Mouse (Mus musculus): ENCODE measurements around the gene Olfr686.

Gene Olfr686

GRCm38 (mm10) chr7:105207385-105207784, at the start of gene Olfr686:
TSS of gene Olfr686 (minus strand) at chr7:105207485.
- DNase-seq (ENCODE audit: low read depth, low spot score), result no peak

GRCm38 (mm10) chr7:105256656-105257055, 49.4 kb upstream of the Olfr686 start:
- DNase-seq (ENCODE audit: low read depth, low spot score), result no peak

GRCm38 (mm10) chr7:105248197-105248596, 40.9 kb upstream of the Olfr686 start:
- DNase-seq (ENCODE audit: low read depth, low spot score), result no peak

DNA sequence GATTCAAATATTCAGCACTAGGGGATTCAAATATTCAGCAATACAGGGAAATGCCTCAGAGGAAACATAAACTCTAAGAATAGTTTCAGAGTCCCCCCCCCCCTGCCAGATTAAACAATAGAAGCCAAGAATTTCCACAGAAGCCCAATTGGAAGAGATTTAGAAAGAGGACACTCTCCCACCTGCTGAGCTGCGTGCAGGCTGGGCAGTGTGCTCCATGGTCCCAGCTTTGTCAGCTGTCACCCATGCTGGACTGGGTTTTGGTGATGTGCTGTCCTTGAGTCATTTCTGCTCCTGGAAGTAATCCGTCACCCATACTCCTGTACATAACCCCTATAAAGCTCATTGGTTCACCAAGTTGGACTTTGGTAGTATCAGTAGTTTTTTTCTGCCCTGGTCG, 40.4 kb upstream of the Olfr686 start:
- DNase-seq (ENCODE audit: low read depth, low spot score), result no peak

GRCm38 (mm10) chr7:105229386-105229785, 22.1 kb upstream of the Olfr686 start:
- DNase-seq (ENCODE audit: low read depth, low spot score), result no peak

DNA sequence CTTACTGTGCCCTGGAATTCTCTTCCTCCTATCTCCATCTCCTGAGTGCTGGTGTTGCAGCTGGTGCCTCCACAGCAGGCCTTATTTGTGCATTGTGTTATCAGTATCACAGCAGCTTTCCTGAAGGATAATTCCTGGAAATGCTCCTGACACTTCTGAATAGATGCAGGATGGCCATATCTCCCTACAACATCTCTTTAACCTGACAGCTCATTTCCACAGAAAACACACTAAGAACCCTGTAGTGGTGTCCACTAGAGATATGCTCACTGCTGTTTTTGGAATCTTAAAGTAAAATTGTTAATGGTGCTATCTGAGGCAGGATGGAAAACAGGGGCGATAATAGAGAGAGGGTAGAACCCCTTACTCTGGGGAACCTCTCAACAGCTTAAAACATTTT, 20.9 kb upstream of the Olfr686 start:
- no peak for DNase-seq (ENCODE audit: low read depth, low spot score)

DNA sequence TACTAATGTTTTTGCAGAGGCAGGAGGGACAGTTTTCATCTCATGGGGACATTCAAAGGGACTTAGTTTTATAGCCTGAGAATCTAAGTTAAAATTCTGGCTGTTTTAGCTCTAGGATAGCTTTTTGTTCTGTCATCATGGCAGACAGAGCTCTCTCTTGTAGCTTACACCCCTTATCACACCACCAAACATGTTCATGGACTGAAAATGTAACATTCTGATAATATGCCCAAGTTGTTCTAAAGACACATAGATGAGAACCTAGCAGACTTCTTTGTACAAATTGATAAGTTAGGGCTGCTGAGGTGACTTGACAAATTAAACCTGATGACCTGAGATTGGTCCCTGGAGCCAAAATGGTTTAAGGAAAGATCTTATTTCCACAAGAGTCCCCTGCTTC, 19.4 kb upstream of the Olfr686 start:
- DNase-seq (ENCODE audit: low read depth, low spot score), result no peak

GRCm38 (mm10) chr7:105226072-105226471, 18.8 kb upstream of the Olfr686 start:
- DNase-seq (ENCODE audit: low read depth, low spot score), result no peak

GRCm38 (mm10) chr7:105218281-105218680, 11.0 kb upstream of the Olfr686 start:
- no peak for DNase-seq (ENCODE audit: low read depth, low spot score)

DNA sequence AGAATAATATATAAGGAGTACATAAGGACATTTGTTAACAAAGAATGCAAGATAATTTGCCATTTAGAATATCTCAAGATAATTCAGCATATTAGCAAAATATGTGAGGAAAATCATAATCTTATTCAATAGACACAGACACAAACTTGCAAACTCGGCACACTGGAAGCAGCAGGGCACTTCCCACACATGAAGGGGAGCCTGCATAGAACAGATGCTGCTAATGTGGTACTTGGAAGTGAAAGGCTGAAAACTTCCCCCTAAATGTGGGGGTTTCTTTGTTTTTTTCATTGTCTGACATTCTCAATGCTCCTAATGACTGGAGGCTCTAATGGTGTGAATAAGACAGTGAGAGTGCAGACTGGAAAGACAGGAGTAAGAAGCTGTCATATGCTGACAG, 7.5 kb upstream of the Olfr686 start:
- DNase-seq (ENCODE audit: low read depth, low spot score), result peak; percentile 22

GRCm38 (mm10) chr7:105185912-105186311, 21.4 kb downstream of the Olfr686 start, which contains the start of gene Olfr685:
TSS of gene Olfr685 (minus strand) at chr7:105186012.
- DNase-seq (ENCODE audit: low read depth, low spot score), result no peak

GRCm38 (mm10) chr7:105170773-105171172, 36.5 kb downstream of the Olfr686 start:
- no peak for DNase-seq (ENCODE audit: low read depth, low spot score)

- no peak for DNase-seq (ENCODE audit: low read depth, low spot score)
These were observed 43.7 kb downstream of the Olfr686 start, which contains the start of gene Olfr684 for GRCm38 (mm10) chr7:105163553-105163952. TSS of gene Olfr684 (minus strand) at chr7:105163653.
